Mouse (Mus musculus): ENCODE data around the gene Olfr606. TPM values are rescaled to one million over a fixed set of nuclear protein-coding genes. Genes with fewer than 3 reads are reported as not detected.

Gene Olfr606
- under 1 TPM in 1 of 2 experiments, not detected in 1; 0.07 TPM for polyA plus RNA-seq (2017; shearing (Covaris generic))

GRCm38 (mm10) chr7:103448746-103449145 is at the start of gene Olfr606:
Olfr606 (plus strand) TSS chr7:103449046.

GRCm38 (mm10) chr7:103414772-103415171 is 34.1 kb upstream of the Olfr606 start, which contains the start of gene Usp17lc:
Usp17lc (plus strand) TSS chr7:103415072.

GRCm38 (mm10) chr7:103445339-103445738 is 3.5 kb upstream of the Olfr606 start, which contains the start of gene Olfr605:
Olfr605 (minus strand) TSS chr7:103445439.

GRCm38 (mm10) chr7:103469577-103469976 is 20.7 kb downstream of the Olfr606 start, which contains the start of gene Olfr608:
Olfr608 (plus strand) TSS chr7:103469877.

GRCm38 (mm10) chr7:103497962-103498361 is 49.1 kb downstream of the Olfr606 start, which contains the start of gene Olfr609:
Olfr609 (minus strand) TSS chr7:103498062.

Other genes starting within 250 kb of the Olfr606 start
- gene Olfr593, start 237.2 kb upstream of the Olfr606 start, polyA plus RNA-seq (2017; shearing (Covaris generic)): not detected
- under 1 TPM in 1 of 2 experiments, not detected in 1; 0.36 TPM for gene Olfr594, start 232.1 kb upstream of the Olfr606 start, polyA plus RNA-seq (2017; shearing (Covaris generic))
- not detected for gene Usp17ld, start 196.5 kb upstream of the Olfr606 start, polyA plus RNA-seq (2017; shearing (Covaris generic))
- not detected for gene Olfr596, start 143.4 kb upstream of the Olfr606 start, polyA plus RNA-seq (2017; shearing (Covaris generic))
- gene Olfr597, start 132.7 kb upstream of the Olfr606 start, polyA plus RNA-seq (2017; shearing (Covaris generic)): under 1 TPM in 1 of 2 experiments, not detected in 1; 0.55 TPM
- gene Olfr598, start 125.5 kb upstream of the Olfr606 start, polyA plus RNA-seq (2017; shearing (Covaris generic)): not detected
- gene Olfr599, start 113.1 kb upstream of the Olfr606 start, polyA plus RNA-seq (2017; shearing (Covaris generic)): not detected
- gene Olfr600, start 99.4 kb upstream of the Olfr606 start, polyA plus RNA-seq (2017; shearing (Covaris generic)): not detected
- not detected for gene Olfr601, start 86.4 kb upstream of the Olfr606 start, polyA plus RNA-seq (2017; shearing (Covaris generic))
- gene Olfr603, start 62.9 kb upstream of the Olfr606 start, polyA plus RNA-seq (2017; shearing (Covaris generic)): not detected
- under 1 TPM in 1 of 2 experiments, not detected in 1; 0.25 TPM for gene Usp17lc, start 34.0 kb upstream of the Olfr606 start, polyA plus RNA-seq (2017; shearing (Covaris generic))
- gene Olfr605, start 3.6 kb upstream of the Olfr606 start, polyA plus RNA-seq (2017; shearing (Covaris generic)): not detected
- under 1 TPM in 1 of 2 experiments, not detected in 1; 0.05 TPM for gene Olfr607, start 15.1 kb downstream of the Olfr606 start, polyA plus RNA-seq (2017; shearing (Covaris generic))
- not detected for gene Olfr608, start 20.8 kb downstream of the Olfr606 start, polyA plus RNA-seq (2017; shearing (Covaris generic))
- under 1 TPM in 1 of 2 experiments, not detected in 1; 0.17 TPM for gene Olfr609, start 49.0 kb downstream of the Olfr606 start, polyA plus RNA-seq (2017; shearing (Covaris generic))
- not detected for gene Olfr610, start 63.1 kb downstream of the Olfr606 start, polyA plus RNA-seq (2017; shearing (Covaris generic))
- not detected for gene Olfr611, start 71.8 kb downstream of the Olfr606 start, polyA plus RNA-seq (2017; shearing (Covaris generic))
- gene Olfr612, start 93.7 kb downstream of the Olfr606 start, polyA plus RNA-seq (2017; shearing (Covaris generic)): not detected
- gene Olfr613, start 99.0 kb downstream of the Olfr606 start, polyA plus RNA-seq (2017; shearing (Covaris generic)): not detected
- under 1 TPM in 1 of 2 experiments, not detected in 1; 0.28 TPM for gene Olfr615, start 107.0 kb downstream of the Olfr606 start, polyA plus RNA-seq (2017; shearing (Covaris generic))
- gene Olfr616, start 120.1 kb downstream of the Olfr606 start, polyA plus RNA-seq (2017; shearing (Covaris generic)): under 1 TPM in 1 of 2 experiments, not detected in 1; 0.11 TPM
- gene Olfr617, start 124.0 kb downstream of the Olfr606 start, polyA plus RNA-seq (2017; shearing (Covaris generic)): not detected
- not detected for gene Olfr618, start 141.1 kb downstream of the Olfr606 start, polyA plus RNA-seq (2017; shearing (Covaris generic))
- not detected for gene Olfr619, start 151.5 kb downstream of the Olfr606 start, polyA plus RNA-seq (2017; shearing (Covaris generic))
- under 1 TPM; 0.06 to 0.15 TPM for gene Olfr620, start 163.5 kb downstream of the Olfr606 start, polyA plus RNA-seq (2017; shearing (Covaris generic))
- gene Olfr622, start 193.7 kb downstream of the Olfr606 start, polyA plus RNA-seq (2017; shearing (Covaris generic)): not detected
- under 1 TPM in 1 of 2 experiments, not detected in 1; 0.16 TPM for gene Olfr623, start 214.7 kb downstream of the Olfr606 start, polyA plus RNA-seq (2017; shearing (Covaris generic))
- under 1 TPM in 1 of 2 experiments, not detected in 1; 0.06 TPM for gene Olfr624, start 222.1 kb downstream of the Olfr606 start, polyA plus RNA-seq (2017; shearing (Covaris generic))
- not detected for gene Olfr625-ps1, start 233.7 kb downstream of the Olfr606 start, polyA plus RNA-seq (2017; shearing (Covaris generic))